Mouse (Mus musculus) G1E (cell line): ENCODE results near the gene 1700069L16Rik.

Experiments used
- CTCF ChIP-seq: IDR thresholded peaks from 2 replicates; pipeline ENCODE4 v1.5.1; 2012; ENCODE audit warnings: low read depth, low read length, inconsistent platforms, mixed read lengths
- GATA2 ChIP-seq: IDR thresholded peaks from 2 replicates; pipeline ENCODE4 v1.6.1; 2012; ENCODE audit warnings: low read depth, low read length, inconsistent platforms, borderline replicate concordance
- TAL1 ChIP-seq: conservative IDR thresholded peaks from 2 replicates; pipeline ENCODE4 v1.6.1; 2012; ENCODE audit warnings: low read depth, low read length, inconsistent platforms, mixed read lengths

DNA sequence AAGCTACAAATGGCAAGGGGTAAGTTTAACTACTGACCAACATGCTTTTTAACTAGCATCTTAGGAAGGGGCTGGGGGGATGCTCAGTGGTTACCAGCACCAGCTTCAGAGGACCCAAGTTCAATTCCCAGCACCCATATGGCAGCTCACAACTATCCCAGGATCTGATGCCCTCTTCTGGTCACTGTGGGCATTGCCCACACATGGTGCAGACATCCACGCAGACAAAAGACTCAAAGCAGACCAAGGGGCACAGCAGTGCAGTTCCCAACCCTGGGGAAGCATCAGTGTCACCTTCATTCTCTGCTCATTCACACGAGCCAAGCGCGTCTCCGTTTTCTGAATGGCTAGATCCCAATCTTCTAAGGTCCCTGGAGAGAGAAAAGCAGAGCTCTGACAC lies 23.1 kb upstream of the 1700069L16Rik start:
- TF ChIP-seq CTCF (no peak), GATA2 (no peak), TAL1 (no peak)
